Mouse (Mus musculus): ENCODE data around the gene Ccdc33.

Gene Ccdc33

DNA sequence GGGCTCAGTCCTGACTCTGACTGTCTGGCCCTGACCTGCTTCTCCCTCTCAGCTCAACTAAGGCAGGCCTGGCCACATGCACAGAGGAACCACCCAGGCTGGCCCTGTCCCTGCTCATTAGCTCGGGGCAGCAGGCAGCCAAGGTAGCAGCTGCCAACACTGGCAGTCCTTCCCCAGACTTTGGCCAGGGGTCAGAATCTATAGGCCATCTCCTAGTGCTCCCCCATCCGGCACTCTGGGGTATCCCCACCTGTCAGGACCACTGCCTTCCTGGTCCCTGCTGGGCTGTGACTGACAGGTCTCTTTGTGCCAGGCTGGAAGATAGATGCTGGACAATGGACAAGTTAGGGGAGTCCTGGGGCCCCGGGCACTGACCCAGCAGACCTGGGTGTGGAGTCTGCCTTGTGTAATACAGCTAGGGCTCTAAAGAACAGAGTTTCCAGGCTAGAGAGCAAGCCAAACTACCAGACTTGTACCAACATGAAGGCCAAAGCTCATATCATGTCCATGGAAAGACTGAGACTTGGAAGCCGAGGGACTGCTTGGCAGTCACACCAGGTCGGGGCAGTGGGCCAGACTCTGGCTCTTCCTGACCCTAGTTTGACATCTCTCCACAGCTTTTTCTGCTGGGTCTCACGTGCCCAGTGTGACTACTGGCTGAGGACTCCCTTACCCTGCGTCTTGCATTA lies 25.9 kb downstream of the Ccdc33 start:
- in situ Hi-C loops (cut with MboI, MseI) = no loop called here

DNA sequence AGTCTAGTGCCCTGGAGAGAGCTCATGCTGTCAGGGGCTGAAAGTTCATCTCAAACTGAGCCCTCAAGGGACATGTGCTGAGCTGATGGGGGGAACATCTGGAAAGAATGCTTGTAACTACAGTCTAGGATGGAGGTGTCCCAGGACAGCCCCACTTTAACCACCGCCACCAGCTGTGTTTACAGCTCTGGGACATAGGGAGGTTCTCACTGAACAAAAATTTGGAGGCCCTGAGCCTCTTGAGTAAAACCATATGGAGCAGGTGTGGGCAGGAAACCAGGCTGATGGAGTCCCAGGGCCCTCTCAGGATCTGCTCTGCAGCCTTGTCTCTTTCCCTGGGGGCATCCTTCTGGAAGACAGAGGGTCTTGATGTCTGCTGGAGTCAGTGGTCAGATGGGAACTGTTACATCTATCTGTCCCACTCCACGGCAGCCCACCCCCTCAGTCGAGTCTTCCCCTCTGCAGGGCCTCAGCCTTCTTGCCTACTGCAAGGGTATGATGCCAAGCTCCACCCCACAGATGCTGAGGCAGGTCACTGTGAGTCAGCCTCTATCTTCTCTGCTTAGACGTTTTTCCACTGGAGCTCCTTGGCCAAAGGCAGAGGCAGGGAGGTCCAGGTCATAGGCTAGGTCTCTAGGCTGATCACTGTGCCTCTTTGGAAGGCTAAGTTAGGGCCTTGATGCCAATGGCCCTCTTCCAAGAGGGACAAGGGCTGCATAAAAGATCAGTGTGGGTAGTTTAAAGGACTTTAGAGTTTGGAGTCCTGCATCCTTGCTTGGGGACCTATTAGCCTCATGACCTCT lies 26.8 kb downstream of the Ccdc33 start:
- in situ Hi-C loops (cut with MboI, MseI) = no loop called here

- in situ Hi-C loops (cut with MboI, MseI) = no loop called here
Measured at GRCm38 (mm10) chr9:58087277-58087998, 31.2 kb downstream of the Ccdc33 start.

DNA sequence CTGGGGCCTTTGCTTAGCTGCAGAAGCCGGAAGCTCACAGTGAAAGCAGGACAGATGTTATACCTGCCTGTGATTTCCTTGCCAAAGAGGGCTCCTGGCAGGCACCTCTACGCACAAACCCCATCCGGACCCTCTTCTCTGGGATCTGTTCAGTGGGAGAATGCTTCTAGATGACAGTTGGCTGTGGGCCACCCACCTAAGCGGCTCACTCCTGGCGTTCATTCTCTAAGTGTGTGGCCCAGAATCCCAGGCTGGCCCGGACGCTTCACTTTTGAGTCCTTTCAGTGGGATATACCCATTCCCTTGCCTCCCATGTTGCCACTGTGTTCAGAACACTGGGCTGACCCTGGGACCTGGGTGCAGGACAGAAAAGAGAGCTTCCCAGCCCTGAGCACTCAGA lies 31.8 kb downstream of the Ccdc33 start:
- in situ Hi-C loops (cut with MboI, MseI) = no loop called here

DNA sequence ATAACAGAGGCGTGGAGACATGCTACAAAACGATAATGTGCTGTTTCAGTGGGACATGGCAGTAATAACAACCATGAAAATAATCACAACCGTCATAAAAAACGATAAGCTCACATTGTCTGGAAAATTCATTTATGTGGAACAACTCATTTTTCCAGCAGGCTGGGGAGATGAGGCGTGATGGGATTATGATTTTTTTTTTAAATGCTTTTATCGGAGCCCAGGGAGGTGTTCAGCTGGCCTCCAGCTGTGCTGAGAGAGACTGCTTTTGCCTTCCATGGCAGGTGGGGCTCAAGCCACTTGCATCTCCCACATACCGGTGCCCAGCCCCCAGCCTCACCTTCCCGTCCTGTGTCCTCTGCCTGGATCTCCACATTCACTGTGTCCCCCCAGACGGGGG lies 32.4 kb downstream of the Ccdc33 start:
- in situ Hi-C loops (cut with MboI, MseI) = no loop called here

DNA sequence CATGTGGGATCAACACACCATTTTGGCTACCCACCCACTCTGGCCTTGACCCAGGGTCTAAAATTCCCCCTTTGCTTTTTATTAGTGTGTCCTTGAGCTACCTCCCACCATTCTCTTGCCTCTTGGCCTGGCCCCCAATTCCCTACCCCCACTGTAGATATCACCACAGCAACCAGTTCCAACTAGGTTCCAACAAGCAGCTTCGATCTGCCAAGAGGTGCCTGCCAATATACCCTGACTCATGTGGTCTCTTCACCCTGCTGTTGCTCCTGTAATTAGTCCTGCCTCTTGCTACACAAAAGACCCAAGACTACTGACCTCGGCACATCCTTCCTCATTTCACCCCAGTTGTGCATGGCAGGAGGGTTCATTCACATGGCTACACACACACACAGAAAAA lies 33.5 kb downstream of the Ccdc33 start:
- in situ Hi-C loops (cut with MboI, MseI) = no loop called here

GRCm38 (mm10) chr9:58084586-58084985 lies 34.0 kb downstream of the Ccdc33 start:
- in situ Hi-C loops (cut with MboI, MseI) = no loop called here

- in situ Hi-C loops (cut with MboI, MseI) = loop anchor here (25.0 kb wide), 1 partner anchor 1287 kb away; the partner anchor contains the start of gene Lingo1
Measured at GRCm38 (mm10) chr9:58074561-58074960, 44.1 kb downstream of the Ccdc33 start.

- in situ Hi-C loops (cut with MboI, MseI) = loop anchor here (25.0 kb wide), 1 partner anchor 1280 kb away; the partner anchor contains the start of gene Lingo1
Measured at GRCm38 (mm10) chr9:58067546-58067945, 51.1 kb downstream of the Ccdc33 start.

DNA sequence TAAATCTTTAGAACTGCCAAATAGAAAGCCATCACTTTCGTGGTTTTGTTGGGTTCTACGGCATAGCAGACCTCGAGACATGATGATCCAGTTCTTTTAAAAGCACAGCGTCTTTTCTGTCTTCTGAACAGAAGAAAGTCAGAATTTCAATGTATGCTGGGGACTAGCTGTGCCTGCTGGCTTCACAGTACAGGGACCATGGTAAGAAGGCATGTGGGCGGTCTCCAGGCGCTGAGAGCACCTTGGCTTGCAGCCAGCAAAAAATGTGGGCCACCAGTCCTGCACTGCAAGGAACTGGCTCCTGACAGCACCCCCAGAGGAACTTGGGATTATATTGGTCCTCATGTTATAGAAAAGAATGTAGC lies 51.9 kb downstream of the Ccdc33 start:
- in situ Hi-C loops (cut with MboI, MseI) = loop anchor here (25.0 kb wide), 1 partner anchor 1279 kb away; the partner anchor contains the start of gene Lingo1

- in situ Hi-C loops (cut with MboI, MseI) = loop anchor here (25.0 kb wide), 1 partner anchor 1279 kb away; the partner anchor contains the start of gene Lingo1
Measured at GRCm38 (mm10) chr9:58065977-58066730, 52.5 kb downstream of the Ccdc33 start.

DNA sequence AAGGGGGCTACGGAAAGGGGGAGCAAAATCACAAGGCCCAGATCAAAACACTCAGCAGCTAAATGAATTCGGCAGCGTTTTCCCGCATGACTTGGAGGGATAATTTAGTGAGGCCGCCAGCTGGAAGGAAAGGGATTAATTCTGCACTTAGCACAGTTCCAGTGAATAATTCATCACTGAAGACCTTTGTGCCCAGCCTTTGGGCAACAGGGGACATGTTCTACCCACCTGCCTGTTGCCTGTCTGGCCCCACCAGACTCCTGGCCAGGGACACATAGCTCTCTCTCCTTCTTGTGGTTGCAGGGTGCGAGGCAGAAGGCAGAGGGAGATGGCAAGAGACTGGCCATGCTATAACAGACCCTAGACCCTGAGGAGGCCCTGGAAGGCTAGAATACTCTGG lies 53.1 kb downstream of the Ccdc33 start:
- in situ Hi-C loops (cut with MboI, MseI) = loop anchor here (25.0 kb wide), 1 partner anchor 1278 kb away; the partner anchor contains the start of gene Lingo1

GRCm38 (mm10) chr9:58063531-58063930 lies 55.1 kb downstream of the Ccdc33 start, which contains the start of gene Stra6:
Gene Stra6 (plus strand): TSS chr9:58063788.
- in situ Hi-C loops (cut with MboI, MseI) = loop anchor here (5.0 to 25.0 kb wide), 2 partner anchors 249 to 1276 kb away; partner anchors contain the start of genes Lingo1 and Loxl1

GRCm38 (mm10) chr9:58060677-58061667 lies 57.7 kb downstream of the Ccdc33 start:
- in situ Hi-C loops (cut with MboI, MseI) = loop anchor here (5.0 to 25.0 kb wide), 2 partner anchors 251 to 1274 kb away; partner anchors contain the start of genes Lingo1 and Loxl1

GRCm38 (mm10) chr9:58059920-58060319 lies 58.7 kb downstream of the Ccdc33 start:
- in situ Hi-C loops (cut with MboI, MseI) = loop anchor here (5.0 to 25.0 kb wide), 2 partner anchors 252 to 1273 kb away; partner anchors contain the start of genes Lingo1 and Loxl1

DNA sequence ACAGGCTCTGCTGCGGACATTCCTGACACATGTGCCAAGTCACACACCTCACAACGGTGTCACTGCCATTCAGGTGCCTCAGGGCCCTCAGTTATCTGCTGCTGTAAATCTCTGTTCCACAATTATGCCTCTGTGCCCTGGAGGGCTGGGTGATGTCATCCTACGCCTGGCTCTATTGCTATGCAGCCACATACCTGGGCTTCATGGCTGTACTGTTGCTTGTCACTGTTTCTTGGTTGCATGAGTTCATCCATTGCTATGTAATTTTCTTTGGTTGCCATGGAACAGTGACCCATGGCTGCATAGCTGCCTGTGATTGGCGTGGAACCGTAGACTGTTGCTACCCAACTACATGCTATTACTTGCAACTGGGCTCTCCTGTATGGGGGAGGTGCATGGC lies 63.0 kb downstream of the Ccdc33 start:
- in situ Hi-C loops (cut with MboI, MseI) = loop anchor here (25.0 kb wide), 1 partner anchor 1268 kb away; the partner anchor contains the start of gene Lingo1

GRCm38 (mm10) chr9:58054032-58054431 lies 64.6 kb downstream of the Ccdc33 start:
- in situ Hi-C loops (cut with MboI, MseI) = loop anchor here (5.0 to 25.0 kb wide), 2 partner anchors 98 to 1267 kb away; partner anchors contain the start of gene Lingo1

DNA sequence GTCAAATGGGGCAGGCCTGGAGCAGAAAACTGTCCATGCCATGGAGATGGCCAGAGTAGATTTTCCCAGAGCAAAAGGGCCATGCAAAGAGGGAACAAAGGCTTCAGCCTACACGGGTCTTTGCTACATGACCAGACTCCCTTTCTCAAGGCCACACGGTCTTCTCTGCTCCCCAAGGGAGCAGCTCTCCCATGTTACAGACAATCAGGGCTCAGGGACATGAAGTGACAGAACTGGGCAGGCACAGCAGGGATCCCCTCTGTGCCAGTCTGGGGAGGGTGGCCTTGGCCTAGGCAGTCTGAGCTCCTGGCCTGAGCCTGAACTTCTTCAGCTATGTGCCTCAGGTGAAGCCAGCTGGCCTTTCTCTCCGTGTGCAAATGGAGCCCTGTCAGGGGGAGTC lies 65.1 kb downstream of the Ccdc33 start:
- in situ Hi-C loops (cut with MboI, MseI) = loop anchor here (5.0 to 25.0 kb wide), 2 partner anchors 99 to 1266 kb away; partner anchors contain the start of gene Lingo1

DNA sequence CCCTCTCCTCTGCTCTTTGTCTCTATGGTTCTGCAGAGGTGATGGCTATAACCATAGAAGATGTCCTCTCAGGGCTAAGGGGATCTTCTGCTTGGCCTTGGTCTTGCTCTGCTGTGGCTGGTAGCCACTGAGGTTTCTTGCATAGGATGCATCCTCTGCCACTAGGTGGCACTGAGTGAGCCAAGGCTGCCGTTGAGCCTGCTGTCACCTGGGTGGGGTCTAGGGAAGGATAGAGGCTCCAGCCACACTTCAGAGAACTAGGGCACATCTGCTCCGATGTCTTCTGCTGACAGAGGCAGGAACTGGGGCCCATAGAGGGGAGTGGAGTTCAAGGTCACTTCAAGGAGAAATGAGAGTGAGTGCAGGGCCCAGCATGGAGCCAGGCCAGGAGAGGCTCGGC lies 65.5 kb downstream of the Ccdc33 start:
- in situ Hi-C loops (cut with MboI, MseI) = loop anchor here (5.0 to 25.0 kb wide), 2 partner anchors 99 to 1266 kb away; partner anchors contain the start of gene Lingo1

Data from regulatory T cell (primary cell).